Mouse (Mus musculus) bone marrow, adult 2 months (tissue): Measurements from ENCODE around the gene Dtx4.

Experiments used
- CTCF ChIP-seq: fragments of 200-500 bp; IDR thresholded peaks from 2 replicates; pipeline ENCODE4 v1.5.1; 2011; ENCODE audit warnings: low read length, control low read depth; ENCODE audit not compliant: control insufficient read depth, insufficient read depth
- POLR2A ChIP-seq: fragments of 200-500 bp; IDR thresholded peaks from 2 replicates; pipeline ENCODE4 v1.6.1; 2011; ENCODE audit warnings: low read depth, mild to moderate bottlenecking, control low read depth, low read length, borderline replicate concordance; ENCODE audit not compliant: control insufficient read depth

- TF ChIP-seq CTCF = peak; percentile 52; the same call in 1 of the 2 replicates
- TF ChIP-seq POLR2A = no peak
These were observed 47.9 kb upstream of the Dtx4 start for GRCm38 (mm10) chr19:12549166-12549565.
